Mouse (Mus musculus): Measurements from ENCODE around the gene Ppard.

DNA sequence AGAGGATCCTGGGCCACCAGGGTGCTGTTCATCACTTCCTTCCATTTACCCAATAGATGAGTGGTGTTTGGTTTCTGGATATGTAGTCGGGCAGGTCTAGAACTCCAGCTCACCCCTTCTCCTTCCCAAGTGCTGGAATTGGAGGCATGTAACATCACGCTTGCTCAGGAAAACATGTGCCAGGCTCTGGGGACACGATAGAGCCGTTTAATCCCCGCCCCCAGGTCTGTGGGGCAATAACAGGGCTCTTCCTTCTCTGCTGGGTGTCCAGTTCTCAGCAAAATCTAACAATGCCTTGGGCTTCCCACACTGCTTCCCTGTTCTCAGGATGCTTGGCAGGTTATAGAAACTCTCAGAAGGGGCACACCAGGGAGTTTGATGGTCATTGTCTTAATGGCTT, 4.9 kb downstream of the Ppard start:
- TF ChIP-seq POLR2A (IDR thresholded peaks at IDR 0.05; ENCODE audit: extremely low read depth, insufficient read depth, low read length) (no peak), CTCF (IDR thresholded peaks at IDR 0.05; ENCODE audit: extremely low read depth, insufficient read depth, low read length) (no peak)

All from cortical plate, adult 2 months (tissue).